Mouse (Mus musculus) CD8-positive naive resting alpha-beta T cell, adult 2 months (primary cell): ENCODE results near the gene Gnb1l.
"Not testable (repeated sequence)": the region's sequence is repeated elsewhere in the genome, so short reads cannot be mapped to it uniquely, and the experiment has no call there.

ENCODE experiments used
- DNase-seq, 2 experiments: peaks; one replicate each; pipeline ENCODE4 v3.0.0; 2022; ENCODE audit warnings: low read depth in 2 of 2, low spot score in 2 of 2

The Gnb1l gene

GRCm38 (mm10) chr16:18482431-18482830 lies 16.1 kb upstream of the Gnb1l start:
- DNase-seq, result no peak

- no peak for DNase-seq
These were observed 14.7 kb upstream of the Gnb1l start for GRCm38 (mm10) chr16:18483839-18484238.

GRCm38 (mm10) chr16:18484386-18484785 lies 14.1 kb upstream of the Gnb1l start:
- DNase-seq, result no peak

- no peak for DNase-seq
These were observed 13.6 kb upstream of the Gnb1l start for GRCm38 (mm10) chr16:18484794-18485435.

- DNase-seq, result no peak
These were observed 12.4 kb upstream of the Gnb1l start for GRCm38 (mm10) chr16:18486126-18486525.

GRCm38 (mm10) chr16:18490281-18490680 lies 8.2 kb upstream of the Gnb1l start:
- no peak for DNase-seq

GRCm38 (mm10) chr16:18490894-18491293 lies 7.6 kb upstream of the Gnb1l start:
- no peak for DNase-seq

- DNase-seq, result no peak
These were observed 523 bp upstream of the Gnb1l start for GRCm38 (mm10) chr16:18497865-18498515.

- peak in 1 of 2 experiments; percentile 19 for DNase-seq
These were observed 483 bp downstream of the Gnb1l start for GRCm38 (mm10) chr16:18498996-18499395.

GRCm38 (mm10) chr16:18501531-18501930 lies 3.0 kb downstream of the Gnb1l start:
- DNase-seq, result no peak

- peak in 1 of 2 experiments; percentile 11 for DNase-seq
These were observed 5.2 kb downstream of the Gnb1l start for GRCm38 (mm10) chr16:18503566-18504342.

GRCm38 (mm10) chr16:18506524-18507199 lies 8.1 kb downstream of the Gnb1l start:
- DNase-seq, result no peak

- DNase-seq, result no peak
These were observed 8.7 kb downstream of the Gnb1l start for GRCm38 (mm10) chr16:18507200-18507549.

- DNase-seq, result no peak
These were observed 13.2 kb downstream of the Gnb1l start for GRCm38 (mm10) chr16:18511741-18512140.

- DNase-seq, result no peak
These were observed 15.0 kb downstream of the Gnb1l start for GRCm38 (mm10) chr16:18513508-18513907.

GRCm38 (mm10) chr16:18518091-18518490 lies 19.6 kb downstream of the Gnb1l start:
- DNase-seq, result no peak

- DNase-seq, result no peak
These were observed 25.2 kb downstream of the Gnb1l start for GRCm38 (mm10) chr16:18523563-18524245.

GRCm38 (mm10) chr16:18528656-18529055 lies 30.1 kb downstream of the Gnb1l start:
- DNase-seq, result no peak

GRCm38 (mm10) chr16:18533061-18533460 lies 34.5 kb downstream of the Gnb1l start:
- not testable (repeated sequence) for DNase-seq

GRCm38 (mm10) chr16:18537407-18537990 lies 39.0 kb downstream of the Gnb1l start:
- DNase-seq, result no peak

- DNase-seq, result no peak
These were observed 40.8 kb downstream of the Gnb1l start for GRCm38 (mm10) chr16:18539281-18539680.
